Mouse (Mus musculus) kidney, adult 18-20 months (tissue): ENCODE measurements around the gene Atp2a3.
A peak's percentile ranks its signal among the peaks of the same experiment; 100 is the strongest.

Experiments used
- DNase-seq: peaks from one replicate; pipeline ENCODE4 v3.0.0; 2021

The Atp2a3 gene

DNA sequence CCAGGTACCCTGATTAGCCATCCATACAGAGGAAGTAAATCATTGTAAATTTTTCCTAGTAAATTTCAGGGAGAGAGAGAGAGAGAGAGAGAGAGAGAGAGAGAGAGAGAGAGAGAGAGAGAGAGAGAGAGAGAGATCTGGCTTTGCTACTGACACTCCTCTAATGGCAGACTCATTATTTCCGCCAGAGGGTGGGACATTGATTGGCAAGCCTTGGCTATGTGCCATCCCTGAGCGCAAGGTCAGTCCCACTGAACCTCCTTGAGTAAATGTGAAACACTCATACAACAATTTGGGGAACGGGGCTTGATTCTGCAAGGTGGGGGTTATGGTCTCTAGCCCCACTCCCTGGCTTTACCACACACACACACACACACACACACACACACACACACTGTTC, 46.1 kb downstream of the Atp2a3 start:
- no peak for DNase-seq

DNA sequence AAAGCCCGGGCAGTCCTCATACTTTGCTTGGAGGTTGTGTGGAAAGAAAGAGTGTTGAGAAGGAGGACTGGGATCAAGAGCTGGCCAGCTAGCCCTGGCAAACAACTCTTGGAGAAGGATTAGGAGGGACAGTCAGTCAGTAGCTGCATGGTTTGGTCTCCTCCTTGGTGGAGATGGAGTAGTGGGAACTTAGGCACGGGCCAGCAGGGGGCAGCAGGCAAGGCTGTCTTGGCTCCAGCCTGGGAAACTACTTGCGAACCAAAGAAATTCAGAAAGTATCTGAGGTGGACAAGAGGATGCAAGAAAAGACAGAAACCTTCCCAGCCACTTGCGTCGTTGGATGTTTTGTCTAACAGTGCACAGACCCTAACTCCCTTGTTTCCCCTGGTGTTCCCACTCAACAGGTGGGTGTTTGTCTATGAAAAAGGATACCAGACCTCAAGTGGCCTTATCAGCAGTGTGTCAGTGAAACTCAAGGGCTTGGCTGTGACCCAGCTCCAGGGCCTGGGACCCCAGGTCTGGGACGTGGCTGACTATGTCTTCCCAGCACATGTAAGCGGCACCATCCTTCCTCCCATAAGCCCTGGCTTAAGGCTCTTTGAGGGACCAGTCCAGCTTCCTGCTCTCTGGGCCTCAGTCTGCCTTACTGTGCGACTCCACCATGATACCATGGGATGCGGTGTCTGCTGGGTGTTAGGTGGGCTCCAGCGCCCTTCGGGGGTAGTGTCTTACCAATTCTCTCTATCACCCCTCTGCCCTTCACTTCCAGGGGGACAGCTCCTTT, 46.9 kb downstream of the Atp2a3 start:
- DNase-seq, result peak; percentile 70

DNA sequence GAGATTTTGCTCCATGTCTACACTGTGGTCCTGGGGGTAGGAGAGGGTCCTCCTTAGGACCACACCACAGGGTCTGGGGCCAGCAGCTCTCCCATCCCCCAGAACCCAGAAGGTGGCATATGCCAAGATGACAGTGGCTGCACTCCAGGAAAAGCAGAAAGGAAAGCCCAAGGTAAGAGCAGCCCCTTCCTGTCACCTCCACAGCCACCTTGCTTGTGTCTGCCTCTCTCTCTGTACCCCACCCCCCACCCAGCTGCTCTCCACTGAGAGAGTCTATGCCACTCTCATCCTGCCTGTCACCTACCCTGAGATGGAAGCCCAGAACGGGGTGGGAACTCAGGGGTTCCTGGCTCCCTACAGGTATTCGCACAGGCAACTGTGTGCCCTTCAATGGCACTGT, 47.9 kb downstream of the Atp2a3 start:
- DNase-seq, result no peak

DNA sequence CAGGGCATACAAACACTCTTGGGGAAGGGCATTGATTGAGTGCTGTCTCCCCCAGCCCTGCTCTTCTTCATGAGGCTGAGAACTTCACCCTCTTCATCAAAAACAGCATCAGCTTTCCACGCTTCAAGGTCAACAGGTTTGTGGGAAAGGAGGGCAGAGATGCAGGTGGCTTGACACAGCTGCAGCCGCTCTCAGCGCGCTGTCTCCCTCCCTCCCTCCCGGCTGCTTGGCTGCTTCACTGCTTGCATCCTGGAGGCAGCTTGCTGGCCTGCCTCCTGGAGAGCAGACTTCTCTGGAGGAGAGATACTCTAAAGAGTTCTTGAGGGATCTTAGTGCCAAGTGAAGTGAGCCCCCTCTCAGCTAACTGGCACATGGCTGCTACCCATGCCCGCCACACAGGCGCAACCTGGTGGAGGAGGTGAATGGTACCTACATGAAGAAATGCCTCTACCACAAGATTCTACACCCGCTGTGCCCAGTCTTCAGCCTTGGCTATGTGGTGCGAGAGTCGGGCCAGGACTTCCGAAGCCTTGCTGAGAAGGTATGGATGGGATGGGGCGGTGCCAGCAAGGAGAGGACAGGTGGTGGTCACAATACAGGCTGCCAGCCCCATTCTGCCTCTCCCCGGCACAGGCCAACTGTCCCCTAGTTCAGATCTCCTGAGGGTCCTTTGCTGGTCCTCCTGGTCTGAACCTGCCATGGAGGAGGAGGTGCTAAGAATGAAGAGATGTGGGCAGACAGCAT, 48.7 kb downstream of the Atp2a3 start:
- DNase-seq, result no peak

DNA sequence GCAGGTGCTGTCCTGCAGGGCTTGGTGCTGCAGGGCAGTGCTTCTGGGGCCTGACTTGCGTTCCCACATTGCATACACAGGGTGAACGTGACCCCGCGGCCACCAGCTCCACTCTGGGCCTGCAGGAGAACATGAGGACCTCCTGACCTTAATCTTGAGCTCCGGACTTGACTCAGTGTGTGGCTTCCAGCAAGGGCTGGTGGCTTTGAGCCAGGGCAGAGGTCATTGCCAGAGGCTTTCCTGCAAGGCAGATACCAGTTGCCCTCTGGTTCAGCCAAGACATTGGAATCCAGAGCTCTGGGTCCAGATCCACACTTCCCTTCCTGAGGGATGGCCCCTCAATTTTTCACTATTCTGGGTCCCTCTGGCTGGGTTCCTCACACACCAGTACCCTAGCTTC, 53.0 kb downstream of the Atp2a3 start:
- DNase-seq, result peak; percentile 73

DNA sequence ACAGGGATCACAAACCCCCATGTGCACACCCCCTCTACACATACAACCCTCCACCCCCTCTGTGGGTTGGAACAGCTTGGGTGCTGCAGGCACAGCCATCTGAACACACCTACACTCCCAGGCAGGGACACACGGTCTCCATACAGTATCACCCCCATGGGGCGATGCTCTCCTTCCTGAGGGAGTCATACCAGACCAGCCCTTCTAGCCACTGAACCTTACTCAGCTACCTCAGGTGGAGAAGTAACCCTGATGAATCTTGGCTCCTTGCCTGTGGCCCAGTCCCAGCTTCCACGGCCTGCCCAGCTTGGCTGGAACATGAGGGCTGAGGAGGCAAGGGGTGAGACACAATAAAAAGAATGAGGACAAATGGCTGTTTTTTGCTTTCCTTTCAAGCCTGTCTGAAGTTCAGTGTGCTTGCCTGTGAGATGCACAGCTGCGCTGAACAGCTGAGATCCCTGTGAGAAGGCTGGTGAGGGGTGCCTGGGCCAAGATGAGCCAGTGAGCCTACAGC, 53.9 kb downstream of the Atp2a3 start:
- DNase-seq, result peak; percentile 72

DNA sequence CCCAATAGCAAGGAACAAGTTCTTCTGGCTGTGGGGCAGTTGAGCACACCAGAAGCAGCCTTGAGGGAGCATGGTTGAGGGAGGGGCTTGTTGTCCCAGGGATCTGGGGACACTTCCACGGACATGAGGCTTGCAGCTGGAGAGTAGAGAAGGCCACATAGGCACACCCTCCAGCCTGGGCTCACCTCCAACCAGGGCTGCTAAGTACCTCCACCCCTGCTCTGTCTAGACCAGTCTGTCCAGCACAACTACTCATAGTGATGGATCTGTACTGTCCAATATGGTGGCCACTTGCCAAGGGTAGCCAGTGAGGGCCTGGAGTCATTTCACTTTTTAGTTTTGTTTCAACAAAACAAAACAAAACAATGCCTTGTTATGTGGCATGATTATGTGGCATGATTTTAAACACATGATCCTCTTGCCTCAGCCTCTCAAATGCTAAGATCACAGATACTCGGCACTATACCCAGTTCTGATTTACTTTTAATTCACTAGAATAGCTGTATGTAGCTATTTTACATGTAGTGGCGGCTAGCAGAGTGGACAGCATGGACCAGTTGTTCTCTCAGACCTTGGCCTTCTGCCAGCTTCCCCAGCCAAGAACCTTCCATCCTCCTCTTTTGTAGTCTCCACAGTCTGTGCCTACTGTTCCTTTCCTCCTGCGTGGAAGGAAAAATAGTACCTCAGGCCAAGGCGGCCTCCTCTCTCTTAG, 54.6 kb downstream of the Atp2a3 start:
- peak; percentile 45 for DNase-seq

DNA sequence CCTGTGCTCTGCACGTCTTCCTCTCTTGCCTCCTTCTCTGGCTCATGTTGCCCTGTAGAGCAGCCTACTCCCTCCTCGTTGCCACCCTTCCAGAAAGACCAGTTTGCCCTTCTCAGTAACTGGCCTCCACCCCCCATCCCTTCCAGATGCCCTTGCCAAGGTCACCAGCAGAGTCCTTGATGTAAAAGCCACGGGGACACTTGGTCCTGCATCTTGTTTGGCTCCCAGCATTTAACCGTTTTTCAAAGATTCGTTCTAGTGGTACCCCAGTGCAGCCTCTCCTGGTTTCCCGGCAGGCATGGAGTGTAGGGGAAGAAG, 55.1 kb downstream of the Atp2a3 start:
- DNase-seq, result no peak

DNA sequence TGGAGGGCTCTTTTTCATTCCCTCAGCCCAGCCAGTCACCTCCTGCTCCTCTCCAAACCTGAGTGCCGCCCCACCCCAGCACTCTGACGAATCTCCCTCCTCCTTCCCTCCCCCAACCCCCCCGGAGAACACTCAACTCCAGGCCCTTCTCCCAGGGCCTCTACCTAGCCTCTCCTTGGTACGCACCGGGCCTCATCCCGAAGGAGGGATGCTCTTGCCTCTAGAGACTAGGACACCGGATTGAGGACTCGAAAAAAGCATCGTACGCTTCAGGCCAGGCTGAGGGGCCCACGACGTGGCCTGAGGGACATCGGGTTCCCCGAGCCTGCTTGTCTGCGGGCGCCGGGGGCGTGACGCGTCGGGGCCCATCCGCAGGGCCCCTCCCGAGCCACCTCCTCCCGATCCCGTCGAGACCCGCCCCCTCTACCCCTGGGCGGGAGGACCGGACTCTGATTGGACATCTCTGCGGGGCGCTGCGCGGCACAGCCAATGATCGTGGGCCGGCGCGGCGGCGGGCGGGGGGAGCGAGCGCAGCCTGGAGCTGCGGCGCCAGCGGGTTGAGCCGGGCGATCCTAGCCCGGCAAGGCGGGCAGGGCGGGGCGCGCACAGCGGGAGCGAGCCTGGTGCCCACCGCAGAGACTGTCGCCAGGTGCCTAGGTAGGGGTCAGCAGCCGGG, 57.6 kb downstream of the Atp2a3 start, which contains the start of gene Camkk1:
TSS of gene Camkk1 (plus strand) at position 538 of the 676 bp plus-strand sequence.
- DNase-seq, result peak; percentile 90

DNA sequence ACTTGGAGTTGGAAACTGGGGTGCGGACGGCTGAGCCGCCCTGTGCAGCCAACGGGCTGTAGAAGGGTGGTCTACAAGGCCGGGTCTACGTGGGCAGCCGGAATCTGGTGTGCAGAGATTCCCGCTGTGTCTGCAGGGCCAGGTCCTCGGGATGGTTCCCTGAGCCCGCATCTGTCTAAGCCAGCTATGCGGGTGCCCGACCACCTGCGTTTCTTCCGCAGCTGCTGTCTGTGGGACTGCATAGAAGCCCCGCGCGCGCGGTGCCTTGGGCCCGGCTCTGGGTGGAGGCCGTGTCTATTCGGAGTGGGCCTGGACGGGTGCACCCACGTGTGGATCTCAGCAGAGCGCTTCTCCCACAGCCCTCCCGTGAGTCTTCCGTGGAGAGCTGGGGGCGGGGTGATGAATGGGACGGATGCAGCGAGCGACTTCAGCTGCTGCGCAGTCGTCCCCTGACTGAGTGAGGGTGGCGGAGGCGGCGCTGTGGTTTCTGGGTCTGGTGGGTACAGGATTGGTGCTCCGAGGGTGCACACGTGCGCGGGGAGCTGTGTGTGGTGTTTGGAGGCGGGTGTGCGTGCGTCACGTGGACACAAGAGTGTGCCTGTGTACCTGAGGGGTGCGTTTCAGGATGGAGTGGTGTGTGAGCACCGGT, 58.3 kb downstream of the Atp2a3 start:
- DNase-seq, result peak; percentile 25

DNA sequence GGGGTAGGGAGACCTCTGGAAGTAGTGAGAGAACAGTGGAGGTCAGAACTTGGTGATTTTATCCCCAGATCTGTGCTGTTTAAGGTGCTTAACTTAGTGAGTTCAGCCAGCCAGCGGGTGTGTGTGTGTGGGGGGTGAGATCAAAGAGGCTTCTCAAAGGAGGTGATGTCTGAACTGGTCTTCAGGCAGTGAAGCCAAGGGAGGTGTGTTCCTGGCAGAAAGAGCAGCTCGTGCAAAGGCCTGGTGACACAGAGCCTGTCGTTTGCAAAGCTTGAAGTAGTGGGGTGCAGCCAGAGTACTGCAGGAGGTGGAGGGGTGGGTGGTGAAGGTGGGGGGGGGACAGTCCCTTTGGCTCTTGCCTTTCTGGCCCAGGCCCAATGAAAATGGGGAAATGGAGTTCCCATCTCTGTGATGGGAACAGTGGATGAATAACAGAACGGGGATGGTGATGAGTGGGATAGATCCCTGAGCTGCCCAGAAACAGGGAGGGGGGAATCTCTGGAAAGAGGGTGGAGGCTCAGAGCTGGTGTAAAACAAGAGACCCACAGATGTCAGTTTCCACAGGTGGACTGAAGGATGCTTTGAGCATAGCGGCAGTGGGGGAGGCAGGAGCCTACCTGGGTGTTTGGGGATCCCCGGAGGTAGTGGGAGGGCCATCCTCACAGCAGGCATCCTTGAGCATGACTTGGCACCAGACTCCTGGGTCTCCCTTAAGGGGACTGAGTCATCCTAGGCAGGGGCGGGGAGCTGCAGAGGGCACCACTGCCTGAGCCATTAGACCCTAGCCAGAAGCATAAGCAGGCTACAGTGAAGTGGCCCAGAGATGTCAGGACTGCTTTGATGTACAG, 60.2 kb downstream of the Atp2a3 start:
- no peak for DNase-seq

DNA sequence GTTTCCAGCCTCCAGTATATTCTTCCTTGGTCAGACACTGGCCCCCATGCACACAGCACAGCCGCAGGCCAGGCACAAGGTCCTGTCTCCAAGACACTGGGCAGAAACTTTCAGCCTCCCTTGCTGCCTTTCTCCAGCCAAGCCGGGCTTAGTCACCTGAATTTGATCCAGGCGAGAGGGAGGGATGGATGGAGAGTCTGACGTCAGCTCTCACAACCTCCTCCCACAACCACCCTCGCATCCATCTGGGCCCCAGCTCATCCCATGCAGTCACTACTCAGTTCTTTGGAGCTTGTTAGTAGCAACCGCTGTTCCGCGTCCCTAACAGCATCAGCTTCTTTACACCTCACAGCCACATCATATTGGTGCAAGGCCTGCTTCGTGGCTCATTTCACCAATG, 62.1 kb downstream of the Atp2a3 start:
- no peak for DNase-seq

DNA sequence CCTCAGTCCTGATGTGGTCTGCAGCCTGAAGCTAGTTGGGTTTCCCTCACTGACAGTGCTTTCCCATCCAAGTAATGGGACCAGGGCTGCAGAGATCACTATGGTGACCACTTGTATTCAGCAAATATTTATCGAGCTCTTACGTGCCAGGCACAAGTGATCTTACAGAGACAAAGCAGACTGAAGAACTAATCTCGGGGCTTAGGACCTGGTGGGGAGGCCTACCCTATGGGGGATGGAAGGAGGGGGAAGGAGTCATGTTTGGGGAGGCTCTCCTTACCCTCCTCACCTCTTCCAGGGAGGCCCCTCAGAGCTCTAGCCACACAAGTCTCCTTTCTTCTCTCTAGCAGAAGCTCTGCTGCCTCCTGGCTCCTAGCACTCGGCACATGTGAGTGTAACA, 62.9 kb downstream of the Atp2a3 start:
- DNase-seq, result no peak

DNA sequence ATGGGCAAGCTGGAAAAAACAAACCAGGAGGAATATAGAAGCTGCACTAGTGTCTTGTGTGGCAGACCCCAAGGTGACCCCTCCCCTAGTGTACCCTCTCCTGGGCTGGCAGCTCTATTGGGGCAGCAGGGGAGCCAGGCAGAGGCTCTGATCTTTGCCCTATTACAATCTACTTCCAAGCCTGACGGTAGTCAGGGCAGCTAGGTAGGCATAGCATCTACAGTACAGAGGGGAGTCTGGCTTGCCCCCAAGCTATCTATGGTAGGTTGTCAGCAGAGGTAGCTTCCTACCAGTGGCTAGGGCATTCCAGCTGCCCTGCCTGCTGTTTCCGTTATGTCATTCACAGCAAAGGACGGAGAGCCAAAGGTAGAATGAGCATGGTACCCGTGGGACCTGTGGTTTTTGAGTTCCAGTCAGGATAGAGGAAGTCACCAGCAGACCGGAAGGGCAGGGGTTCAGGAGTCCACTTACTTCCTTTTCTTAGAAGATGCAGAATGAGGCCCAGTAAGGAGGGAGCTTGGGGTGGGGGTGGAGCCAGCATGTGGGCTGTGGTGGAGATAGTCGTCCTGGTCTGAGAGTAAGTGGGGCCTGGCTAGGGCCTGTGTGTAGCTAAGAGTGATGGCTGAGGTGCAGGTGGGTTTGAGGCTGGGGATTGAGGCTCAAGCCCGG, 63.4 kb downstream of the Atp2a3 start:
- DNase-seq, result no peak

DNA sequence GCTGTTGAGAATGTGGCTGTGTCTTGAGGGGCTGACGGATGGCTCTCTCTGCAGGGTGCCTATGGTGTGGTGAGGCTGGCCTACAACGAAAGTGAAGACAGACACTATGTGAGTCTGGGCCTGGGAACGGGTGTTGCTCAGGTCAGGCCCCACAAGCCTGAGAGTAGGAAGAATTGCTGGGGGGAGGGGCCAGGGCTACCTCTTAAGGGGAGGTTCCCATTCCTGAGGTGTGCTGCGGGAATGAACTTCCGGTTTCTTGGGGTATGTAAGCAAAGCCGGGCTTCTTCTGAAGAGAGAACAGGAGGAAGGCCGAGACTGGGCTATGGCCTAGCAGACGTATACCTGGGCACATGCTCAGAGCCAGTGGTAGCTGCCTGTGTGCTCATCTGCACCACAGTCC, 66.0 kb downstream of the Atp2a3 start:
- no peak for DNase-seq

DNA sequence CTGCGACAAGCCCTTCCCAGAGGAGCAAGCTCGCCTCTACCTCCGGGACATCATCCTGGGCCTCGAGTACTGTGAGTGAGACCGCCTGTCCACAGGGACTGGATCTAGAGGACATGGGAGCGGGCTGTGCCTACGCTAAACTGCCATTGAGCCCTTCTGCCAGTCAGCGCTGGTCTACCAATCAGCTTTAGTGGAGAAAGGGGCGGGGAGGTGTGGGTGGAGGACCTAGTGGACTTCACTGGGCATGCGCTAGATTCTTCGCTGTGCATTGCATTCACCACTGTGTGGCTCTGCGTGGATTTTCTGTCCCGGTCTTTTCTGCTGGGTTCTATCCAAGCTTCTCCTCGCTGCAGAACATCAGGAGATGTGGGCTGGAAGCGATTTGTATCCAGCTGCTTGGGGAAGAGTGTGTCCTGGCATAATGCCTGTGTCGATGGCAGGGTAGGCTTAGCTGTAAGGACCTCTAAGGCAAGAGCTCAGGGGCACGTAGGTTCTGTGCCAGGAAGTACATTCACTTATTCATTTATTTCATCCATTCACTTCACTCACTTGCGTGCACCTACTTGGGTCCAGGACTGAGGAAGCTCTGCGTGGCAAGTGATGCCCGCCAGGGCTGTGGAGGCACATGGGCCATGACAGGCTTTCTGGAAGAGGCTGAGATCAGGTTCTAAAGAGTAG, 70.0 kb downstream of the Atp2a3 start:
- peak; percentile 88 for DNase-seq

DNA sequence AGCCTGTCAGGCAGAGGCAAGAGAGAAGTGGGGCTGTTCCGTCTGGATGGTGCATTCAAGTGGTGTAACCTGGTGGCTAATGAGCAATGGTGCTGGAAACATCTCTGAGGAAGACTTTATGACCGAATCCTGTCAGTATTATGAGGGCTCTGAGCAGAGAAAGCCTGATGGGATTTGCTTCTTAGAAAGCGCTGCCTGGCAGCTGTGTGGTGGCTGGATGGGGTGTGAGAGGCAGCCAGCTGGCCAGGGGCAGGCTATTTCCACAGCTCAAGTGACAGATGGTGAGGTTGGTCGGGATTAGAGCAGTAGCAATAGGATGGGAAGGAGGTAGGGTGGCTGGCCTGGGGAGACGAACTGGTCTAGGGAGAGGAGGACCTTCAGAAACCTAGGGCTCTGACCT, 70.6 kb downstream of the Atp2a3 start:
- no peak for DNase-seq

DNA sequence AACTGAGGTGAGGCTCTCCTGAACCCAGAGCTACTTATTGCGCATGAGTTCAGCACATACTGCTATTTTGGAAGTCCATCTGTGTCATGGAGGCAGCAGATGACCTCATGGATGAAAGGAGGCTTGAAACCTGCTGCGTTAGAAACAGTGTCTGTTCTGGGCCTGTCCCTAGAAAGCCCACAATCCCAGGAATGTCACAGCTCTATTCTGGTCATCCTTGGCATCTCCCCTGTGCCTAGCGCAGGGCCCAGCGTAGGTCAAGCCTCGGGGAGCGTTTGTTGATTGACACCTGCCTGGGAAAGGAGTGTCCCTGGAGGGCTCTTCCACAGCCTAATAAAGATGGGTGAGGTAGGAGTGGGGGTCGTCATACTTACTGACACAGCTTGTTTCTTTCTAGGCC, 75.1 kb downstream of the Atp2a3 start:
- DNase-seq, result no peak

DNA sequence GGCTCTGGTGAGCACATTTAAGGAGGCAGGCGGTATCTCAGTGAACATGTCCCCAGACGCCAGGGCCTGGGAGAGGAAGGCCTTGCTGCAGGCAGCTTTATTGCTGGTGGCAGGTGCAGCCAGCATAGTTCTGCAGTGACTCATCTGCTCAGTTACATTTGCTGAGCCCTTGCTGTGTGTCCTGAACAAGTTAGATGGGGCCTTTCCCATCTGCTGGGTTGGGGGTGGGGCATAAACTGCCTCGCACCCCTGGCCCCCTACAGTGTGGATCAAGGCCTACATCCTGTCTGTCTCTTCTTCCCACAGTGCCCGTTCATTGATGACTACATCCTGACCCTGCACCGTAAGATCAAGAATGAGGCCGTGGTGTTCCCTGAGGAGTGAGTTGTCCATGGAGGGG, 75.9 kb downstream of the Atp2a3 start:
- no peak for DNase-seq

DNA sequence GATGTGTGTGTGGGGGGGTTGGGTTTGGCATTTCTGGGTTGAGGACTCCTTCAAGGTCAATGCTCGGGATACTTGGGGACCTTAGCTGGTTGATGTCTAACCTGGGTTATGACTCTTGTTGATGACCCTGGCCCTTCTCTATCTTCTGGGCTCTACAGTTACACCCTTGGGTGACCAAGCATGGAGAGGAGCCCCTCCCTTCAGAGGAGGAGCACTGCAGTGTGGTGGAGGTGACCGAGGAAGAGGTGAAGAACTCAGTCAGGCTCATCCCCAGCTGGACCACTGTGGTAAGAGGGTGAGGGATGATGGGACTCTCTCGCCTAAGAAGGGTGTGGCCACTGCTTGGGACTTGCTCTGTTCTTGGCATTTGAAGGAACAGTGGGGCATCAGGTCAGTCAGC, 76.7 kb downstream of the Atp2a3 start:
- DNase-seq, result no peak
